Mouse (Mus musculus): ENCODE results near the gene Gtf2h3. TPM values are rescaled to one million over a fixed set of nuclear protein-coding genes. Genes with fewer than 3 reads are reported as not detected.
"Not testable (repeated sequence)": the region's sequence is repeated elsewhere in the genome, so short reads cannot be mapped to it uniquely, and the experiment has no call there.

Gene Gtf2h3
- total RNA-seq, 2 experiments from 2014 or later = 14.9 to 15.0 TPM

GRCm38 (mm10) chr5:124552558-124553307 is 26.2 kb upstream of the Gtf2h3 start, which contains the start of gene Ddx55:
Gene Ddx55, plus strand, starts transcription at chr5:124552864.
- intact Hi-C loops (cut with DNase I; ENCODE audit: low total_unique reads) = loop anchor here (5.0 kb wide), 1 partner anchor 120 kb away; no protein-coding TSS in a partner anchor
- peak; percentile 89 for DNase-seq

GRCm38 (mm10) chr5:124553607-124554006 is 25.3 kb upstream of the Gtf2h3 start:
- no peak for DNase-seq
- intact Hi-C loops (cut with DNase I; ENCODE audit: low total_unique reads) = loop anchor here (5.0 kb wide), 1 partner anchor 121 kb away; no protein-coding TSS in a partner anchor

- intact Hi-C loops (cut with DNase I; ENCODE audit: low total_unique reads) = no loop called here
- DNase-seq = no peak
Observed at GRCm38 (mm10) chr5:124555145-124555544, 23.8 kb upstream of the Gtf2h3 start.

- no peak for DNase-seq
- intact Hi-C loops (cut with DNase I; ENCODE audit: low total_unique reads) = no loop called here
Observed at GRCm38 (mm10) chr5:124571068-124571467, 7.9 kb upstream of the Gtf2h3 start.

GRCm38 (mm10) chr5:124575467-124575866 is 3.5 kb upstream of the Gtf2h3 start:
- intact Hi-C loops (cut with DNase I; ENCODE audit: low total_unique reads) = no loop called here
- DNase-seq = no peak

- intact Hi-C loops (cut with DNase I; ENCODE audit: low total_unique reads) = no loop called here
- no peak for DNase-seq
Observed at GRCm38 (mm10) chr5:124582515-124582914, 3.6 kb downstream of the Gtf2h3 start.

GRCm38 (mm10) chr5:124592768-124593167 is 13.8 kb downstream of the Gtf2h3 start:
- DNase-seq = no peak
- intact Hi-C loops (cut with DNase I; ENCODE audit: low total_unique reads) = loop anchor here (10.0 kb wide), 1 partner anchor 272 kb away; the partner anchor contains the start of genes Ccdc92 and Zfp664

GRCm38 (mm10) chr5:124598224-124599174 is 19.6 kb downstream of the Gtf2h3 start:
- intact Hi-C loops (cut with DNase I; ENCODE audit: low total_unique reads) = loop anchor here (10.0 kb wide), 1 partner anchor 266 kb away; the partner anchor contains the start of genes Ccdc92 and Zfp664
- DNase-seq = peak; percentile 93

- not testable (repeated sequence) for DNase-seq
- intact Hi-C loops (cut with DNase I; ENCODE audit: low total_unique reads) = loop anchor here (10.0 kb wide), 1 partner anchor 265 kb away; the partner anchor contains the start of genes Ccdc92 and Zfp664
Observed at GRCm38 (mm10) chr5:124599726-124600125, 20.8 kb downstream of the Gtf2h3 start.

- no peak for DNase-seq
- intact Hi-C loops (cut with DNase I; ENCODE audit: low total_unique reads) = no loop called here
Observed at GRCm38 (mm10) chr5:124602349-124602748, 23.4 kb downstream of the Gtf2h3 start.

GRCm38 (mm10) chr5:124604296-124604695 is 25.4 kb downstream of the Gtf2h3 start:
- intact Hi-C loops (cut with DNase I; ENCODE audit: low total_unique reads) = no loop called here
- DNase-seq = no peak

GRCm38 (mm10) chr5:124605041-124605622 is 26.2 kb downstream of the Gtf2h3 start:
- DNase-seq = no peak
- intact Hi-C loops (cut with DNase I; ENCODE audit: low total_unique reads) = no loop called here

- DNase-seq = no peak
- intact Hi-C loops (cut with DNase I; ENCODE audit: low total_unique reads) = no loop called here
Observed at GRCm38 (mm10) chr5:124610965-124611364, 32.0 kb downstream of the Gtf2h3 start.

- intact Hi-C loops (cut with DNase I; ENCODE audit: low total_unique reads) = no loop called here
- no peak for DNase-seq
Observed at GRCm38 (mm10) chr5:124614709-124615108, 35.8 kb downstream of the Gtf2h3 start.

GRCm38 (mm10) chr5:124618711-124619110 is 39.8 kb downstream of the Gtf2h3 start:
- no peak for DNase-seq
- intact Hi-C loops (cut with DNase I; ENCODE audit: low total_unique reads) = no loop called here

GRCm38 (mm10) chr5:124621362-124621761 is 42.4 kb downstream of the Gtf2h3 start:
- intact Hi-C loops (cut with DNase I; ENCODE audit: low total_unique reads) = no loop called here
- DNase-seq = no peak

GRCm38 (mm10) chr5:124622890-124623289 is 44.0 kb downstream of the Gtf2h3 start:
- no peak for DNase-seq
- intact Hi-C loops (cut with DNase I; ENCODE audit: low total_unique reads) = no loop called here

- intact Hi-C loops (cut with DNase I; ENCODE audit: low total_unique reads) = no loop called here
- DNase-seq = no peak
Observed at GRCm38 (mm10) chr5:124624291-124624690, 45.4 kb downstream of the Gtf2h3 start.
